Mouse (Mus musculus): ENCODE measurements at regions not wholly inside any gene's neighbourhood (a gene's known extent, or its start where the extent isn't known, plus 50 kb on each side); places are given as distances from the start of the nearest gene placed in this dataset.

DNA sequence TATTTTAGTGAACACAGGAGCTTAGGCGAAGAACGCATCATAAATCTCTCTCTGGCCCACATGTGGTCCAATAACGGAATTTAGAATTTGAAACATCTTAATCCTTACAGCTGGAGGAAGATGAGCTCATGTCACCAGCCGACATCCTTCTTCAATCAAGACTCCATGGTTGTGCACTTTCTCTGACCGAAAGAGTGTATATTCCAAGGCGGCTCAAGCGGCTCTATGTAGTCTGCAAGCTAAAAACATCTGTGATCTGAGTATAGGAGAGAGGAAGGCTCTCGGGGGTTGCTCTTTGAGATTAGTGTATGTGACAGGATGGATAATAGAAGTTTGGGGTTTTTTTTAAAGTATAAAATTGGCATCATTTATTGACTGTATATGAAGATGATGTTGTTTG, 689.9 kb upstream of the Sox9 start:
- TF ChIP-seq EP300 (optimal IDR thresholded peaks at IDR 0.05): no peak
- no peak for TF ChIP-seq CTCF (IDR thresholded peaks at IDR 0.05; ENCODE audit: low read depth)
